Mouse (Mus musculus) bone marrow, adult 2 months (tissue): ENCODE measurements around the gene Usp5. TPM values are rescaled to one million over a fixed set of nuclear protein-coding genes. Genes with fewer than 3 reads are reported as not detected.

ENCODE experiments used
- H3K27ac ChIP-seq: fragments of 200-500 bp; 2 replicates; pipeline ENCODE4 v1.5.1; 2012; ENCODE audit warnings: low read depth, mild to moderate bottlenecking, control low read depth, inconsistent platforms, low read length; ENCODE audit not compliant: control insufficient read depth, poor library complexity, insufficient read depth
- H3K4me1 ChIP-seq: fragments of 200-500 bp; 2 replicates; pipeline ENCODE4 v1.6.1; 2011; ENCODE audit warnings: low read length; ENCODE audit not compliant: control insufficient read depth, insufficient read depth
- H3K4me3 ChIP-seq: fragments of 200-500 bp; replicated peaks from 2 replicates; pipeline ENCODE3; 2011; ENCODE audit warnings: mild to moderate bottlenecking, low read depth, low read length, control low read depth; ENCODE audit not compliant: control insufficient read depth
- CTCF ChIP-seq: fragments of 200-500 bp; IDR thresholded peaks from 2 replicates; pipeline ENCODE4 v1.5.1; 2011; ENCODE audit warnings: low read length, control low read depth; ENCODE audit not compliant: control insufficient read depth, insufficient read depth
- POLR2A ChIP-seq: fragments of 200-500 bp; IDR thresholded peaks from 2 replicates; pipeline ENCODE4 v1.6.1; 2011; ENCODE audit warnings: low read depth, mild to moderate bottlenecking, control low read depth, low read length, borderline replicate concordance; ENCODE audit not compliant: control insufficient read depth
- WGBS: fragments of 180-500 bp; shearing (Covaris S2); methylation state at CpG from one replicate; pipeline ENCODE4 v1.1.7; 2018; 5-methylcytosine and 5-hydroxymethylcytosine counted together
- polyA plus RNA-seq: library from polyadenylated mRNA; stranded (reverse); fragments of >200 nt; gene quantifications from 2 replicates; pipeline ENCODE4 v1.2.4, GENCODE M21; 2011; ENCODE audit warnings: low replicate concordance; ENCODE audit not compliant: missing spikeins, insufficient read depth, insufficient read length

Gene Usp5
- polyA plus RNA-seq, 1 experiment, result 53.9 TPM

- TF ChIP-seq POLR2A (no peak), CTCF (no peak)
- Histone ChIP-seq H3K4me3 (no peak overlapping the region), H3K4me1 (no peaks in the 10 kb centered on the region; the same call in 1 of the 2 replicates), H3K27ac (no peak overlapping the region)
- 61% methylated on average over 3 of the region's 3 CpGs for WGBS
Observed at GRCm38 (mm10) chr6:124861802-124862201, 32.5 kb upstream of the Usp5 start.

- Histone ChIP-seq H3K4me1 (no peaks in the 10 kb centered on the region; the same call in 1 of the 2 replicates), H3K27ac (no peak overlapping the region), H3K4me3 (no peak overlapping the region)
- whole genome bisulfite sequencing, result 89% methylated on average over 19 of the region's 19 CpGs
- TF ChIP-seq CTCF (no peak), POLR2A (no peak)
Observed at GRCm38 (mm10) chr6:124861266-124861665, 32.0 kb upstream of the Usp5 start.

GRCm38 (mm10) chr6:124860511-124860910, 31.2 kb upstream of the Usp5 start:
- H3K27ac ChIP-seq, result no peak overlapping the region
- H3K4me3 ChIP-seq, result no peak overlapping the region
- no peak for TF ChIP-seq CTCF
- no peak for TF ChIP-seq POLR2A
- H3K4me1 ChIP-seq, result no peaks in the 10 kb centered on the region; the same call in 1 of the 2 replicates
- WGBS, result 88% methylated on average over 9 of the region's 9 CpGs

GRCm38 (mm10) chr6:124859725-124860124, 30.4 kb upstream of the Usp5 start:
- H3K4me1 ChIP-seq, result no peaks in the 10 kb centered on the region
- peak; percentile 92 for TF ChIP-seq CTCF
- TF ChIP-seq POLR2A, result no peak
- 7% methylated on average over 12 of the region's 12 CpGs for WGBS
- no peak overlapping the region for H3K4me3 ChIP-seq
- H3K27ac ChIP-seq, result no peak overlapping the region

GRCm38 (mm10) chr6:124858561-124859318, 29.5 kb upstream of the Usp5 start:
- 75% methylated on average over 28 of the region's 28 CpGs for WGBS

GRCm38 (mm10) chr6:124857840-124858530, 28.7 kb upstream of the Usp5 start:
- no peaks in the 10 kb centered on the region for H3K4me1 ChIP-seq
- H3K27ac ChIP-seq, result no peak overlapping the region
- 39% methylated on average over 26 of the region's 26 CpGs for WGBS
- no peak overlapping the region for H3K4me3 ChIP-seq
- TF ChIP-seq CTCF (no peak), POLR2A (no peak)

More at GRCm38 (mm10) chr6:124858561-124859318, 29.5 kb upstream of the Usp5 start:
- no peaks in the 10 kb centered on the region for H3K4me1 ChIP-seq
- no peak overlapping the region for H3K4me3 ChIP-seq
- TF ChIP-seq POLR2A, result no peak
- TF ChIP-seq CTCF, result no peak
- no peak overlapping the region for H3K27ac ChIP-seq

- WGBS, result 1% methylated on average over 82 of the region's 86 CpGs
- Histone ChIP-seq H3K4me1 (no peaks in the 10 kb centered on the region), H3K4me3 (peak within 1 kb of the TSS; percentile 5), H3K27ac (no peak within 1 kb of the TSS)
- TF ChIP-seq CTCF (peak; percentile 47; the same call in 1 of the 2 replicates), POLR2A (no peak)
Observed at GRCm38 (mm10) chr6:124856916-124857839, 27.9 kb upstream of the Usp5 start, which contains the start of gene P3h3. TSS of gene P3h3 (minus strand) at chr6:124857752.
